Mouse (Mus musculus): ENCODE measurements around the gene Map2k3. TPM values are rescaled to one million over a fixed set of nuclear protein-coding genes. Genes with fewer than 3 reads are reported as not detected.
A peak's percentile ranks its signal among the peaks of the same experiment; 100 is the strongest.

The Map2k3 gene
- polyA plus RNA-seq, 1 experiment from 2014 or later: 31.5 TPM

- Histone ChIP-seq H3K9ac (no peak overlapping the region), H3K27ac (replicated peaks) (peak overlapping the region; percentile 49; the same call in 1 of the 2 replicates), H3K4me3 (no peak overlapping the region), H3K4me1 (replicated peaks) (no peaks in the 10 kb centered on the region; the same call in 1 of the 2 replicates), H3K27me3 (no peaks in the 10 kb centered on the region), H3K36me3 (no peaks in the 10 kb centered on the region), H3K4me2 (no peak overlapping the region), H3K9me3 (peaks cover 4% of the 10 kb centered on the region; the same call in 1 of the 2 replicates)
- ATAC-seq (ENCODE audit: low FRiP score, low read depth): 0 out of 2 replicates have a peak, but pooled peaks have one; percentile 66
- 48% methylated on average over 6 of the region's 6 CpGs for WGBS
Observed at GRCm38 (mm10) chr11:60966974-60967373, 35.1 kb downstream of the Map2k3 start.

DNA sequence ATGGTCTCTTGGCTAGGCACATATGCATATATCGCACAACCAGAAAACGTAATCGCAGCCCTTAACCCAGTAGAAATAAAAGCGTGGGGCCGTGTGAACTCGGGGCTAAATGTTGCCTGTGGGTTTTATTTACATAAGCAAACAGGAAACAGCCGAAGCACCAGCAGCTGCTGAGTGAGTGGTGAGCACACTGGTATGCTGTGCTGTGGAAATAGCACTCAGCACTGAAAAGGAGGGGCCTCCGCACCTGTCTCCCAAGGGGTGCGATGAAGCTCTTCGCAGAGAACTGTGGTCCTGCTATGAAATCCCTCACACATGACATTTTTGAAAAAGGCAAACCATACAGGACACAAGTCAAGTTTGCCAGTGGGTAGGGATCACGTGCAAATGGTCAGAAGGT, 43.3 kb downstream of the Map2k3 start:
- no peak overlapping the region for H3K9ac ChIP-seq
- no peaks in the 10 kb centered on the region for H3K4me1 ChIP-seq (replicated peaks)
- H3K36me3 ChIP-seq: no peaks in the 10 kb centered on the region
- ATAC-seq (ENCODE audit: low FRiP score, low read depth): no peak
- WGBS: 84% methylated on average over 11 of the region's 11 CpGs
- H3K9me3 ChIP-seq: no peaks in the 10 kb centered on the region
- H3K27me3 ChIP-seq: no peaks in the 10 kb centered on the region
- no peak overlapping the region for H3K4me2 ChIP-seq
- H3K4me3 ChIP-seq: no peak overlapping the region
- H3K27ac ChIP-seq (replicated peaks): no peak overlapping the region

DNA sequence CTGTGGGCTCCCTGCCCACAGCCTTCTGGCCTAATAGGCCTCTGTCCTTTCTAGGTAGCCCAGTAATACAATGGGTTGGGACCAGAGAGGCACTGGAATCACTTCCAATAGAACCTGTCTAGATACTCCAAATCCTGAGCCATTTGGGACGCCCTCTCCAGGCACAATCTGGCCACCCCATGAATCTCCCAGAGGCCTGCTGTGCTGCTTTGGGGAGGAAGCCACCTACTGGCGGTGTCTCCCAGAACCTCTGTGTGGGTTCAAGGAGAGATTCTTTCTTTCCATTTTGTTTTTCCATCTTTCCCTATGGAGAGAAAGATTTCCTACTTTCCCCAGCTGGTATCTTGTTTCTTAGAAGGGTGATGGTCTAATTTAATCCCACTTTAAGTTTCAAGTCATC, 44.4 kb downstream of the Map2k3 start:
- WGBS: 79% methylated on average over 2 of the region's 2 CpGs
- no peaks in the 10 kb centered on the region for H3K4me1 ChIP-seq (replicated peaks)
- no peak overlapping the region for H3K27ac ChIP-seq (replicated peaks)
- no peak overlapping the region for H3K9ac ChIP-seq
- no peaks in the 10 kb centered on the region for H3K36me3 ChIP-seq
- no peak overlapping the region for H3K4me3 ChIP-seq
- no peak for ATAC-seq (ENCODE audit: low FRiP score, low read depth)
- no peaks in the 10 kb centered on the region for H3K27me3 ChIP-seq
- H3K9me3 ChIP-seq: no peaks in the 10 kb centered on the region
- H3K4me2 ChIP-seq: no peak overlapping the region

GRCm38 (mm10) chr11:60976742-60977141, 44.9 kb downstream of the Map2k3 start:
- no peak overlapping the region for H3K4me3 ChIP-seq
- no peak overlapping the region for H3K4me2 ChIP-seq
- H3K9me3 ChIP-seq: no peaks in the 10 kb centered on the region
- no peak for ATAC-seq (ENCODE audit: low FRiP score, low read depth)
- WGBS: 12% methylated on average over 7 of the region's 8 CpGs
- H3K4me1 ChIP-seq (replicated peaks): no peaks in the 10 kb centered on the region
- no peak overlapping the region for H3K27ac ChIP-seq (replicated peaks)
- no peaks in the 10 kb centered on the region for H3K36me3 ChIP-seq
- no peak overlapping the region for H3K9ac ChIP-seq
- no peaks in the 10 kb centered on the region for H3K27me3 ChIP-seq

DNA sequence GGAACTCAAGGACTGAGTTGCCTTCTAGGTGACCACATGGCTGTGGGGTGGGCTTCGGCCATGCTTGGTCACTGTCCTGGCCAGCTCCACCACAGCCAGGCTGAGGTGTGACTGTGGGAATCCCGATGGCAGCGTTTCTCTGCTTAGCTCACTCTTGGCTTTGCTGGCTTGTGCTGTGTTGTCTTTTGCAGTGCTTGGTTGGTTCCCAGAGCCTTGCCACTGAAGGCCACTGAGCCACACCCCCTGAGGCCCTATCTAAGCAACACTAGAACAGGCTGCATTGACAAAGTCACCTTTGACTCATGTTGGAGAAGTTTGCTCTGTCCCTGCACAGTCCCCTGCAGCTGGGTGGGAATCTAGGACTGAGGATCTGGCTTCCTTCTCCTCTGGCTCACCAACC, 45.3 kb downstream of the Map2k3 start:
- H3K9me3 ChIP-seq: no peaks in the 10 kb centered on the region
- ATAC-seq (ENCODE audit: low FRiP score, low read depth): no peak
- no peak overlapping the region for H3K4me3 ChIP-seq
- no peak overlapping the region for H3K4me2 ChIP-seq
- H3K4me1 ChIP-seq (replicated peaks): no peaks in the 10 kb centered on the region
- 44% methylated on average over 3 of the region's 3 CpGs for WGBS
- H3K27ac ChIP-seq (replicated peaks): no peak overlapping the region
- H3K36me3 ChIP-seq: no peaks in the 10 kb centered on the region
- no peaks in the 10 kb centered on the region for H3K27me3 ChIP-seq
- H3K9ac ChIP-seq: no peak overlapping the region

DNA sequence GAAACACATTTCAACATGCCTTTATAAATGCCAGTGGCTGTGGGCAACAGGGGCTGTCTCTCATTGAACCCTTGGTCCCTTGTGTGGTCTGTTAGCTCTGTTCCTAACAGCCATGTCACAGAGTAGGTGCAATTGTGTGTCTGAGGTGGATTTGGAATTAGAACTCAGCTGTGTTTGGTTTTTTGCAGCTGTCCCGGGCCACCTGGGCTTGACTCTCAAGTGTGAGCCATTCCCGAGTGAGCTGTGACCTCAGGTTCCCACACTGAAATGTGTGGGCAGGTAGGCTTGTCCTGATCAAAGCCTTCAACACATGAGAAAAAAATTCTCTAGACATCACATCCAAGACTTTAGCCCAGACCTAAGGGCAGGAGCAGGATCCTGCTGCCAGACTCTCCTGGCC, 46.8 kb downstream of the Map2k3 start:
- Histone ChIP-seq H3K4me2 (no peak overlapping the region), H3K9me3 (no peaks in the 10 kb centered on the region), H3K36me3 (no peaks in the 10 kb centered on the region), H3K27ac (replicated peaks) (no peak overlapping the region), H3K4me1 (replicated peaks) (no peaks in the 10 kb centered on the region), H3K9ac (no peak overlapping the region), H3K4me3 (no peak overlapping the region), H3K27me3 (no peaks in the 10 kb centered on the region)
- 92% methylated on average over 2 of the region's 2 CpGs for WGBS
- ATAC-seq (ENCODE audit: low FRiP score, low read depth): no peak

GRCm38 (mm10) chr11:60979788-60980187, 48.0 kb downstream of the Map2k3 start:
- H3K27me3 ChIP-seq: no peaks in the 10 kb centered on the region
- H3K27ac ChIP-seq (replicated peaks): no peak overlapping the region
- no peaks in the 10 kb centered on the region for H3K36me3 ChIP-seq
- no peak overlapping the region for H3K9ac ChIP-seq
- no peak overlapping the region for H3K4me2 ChIP-seq
- H3K4me1 ChIP-seq (replicated peaks): no peaks in the 10 kb centered on the region
- 89% methylated on average over 5 of the region's 5 CpGs for WGBS
- H3K9me3 ChIP-seq: no peaks in the 10 kb centered on the region
- ATAC-seq (ENCODE audit: low FRiP score, low read depth): no peak
- no peak overlapping the region for H3K4me3 ChIP-seq

DNA sequence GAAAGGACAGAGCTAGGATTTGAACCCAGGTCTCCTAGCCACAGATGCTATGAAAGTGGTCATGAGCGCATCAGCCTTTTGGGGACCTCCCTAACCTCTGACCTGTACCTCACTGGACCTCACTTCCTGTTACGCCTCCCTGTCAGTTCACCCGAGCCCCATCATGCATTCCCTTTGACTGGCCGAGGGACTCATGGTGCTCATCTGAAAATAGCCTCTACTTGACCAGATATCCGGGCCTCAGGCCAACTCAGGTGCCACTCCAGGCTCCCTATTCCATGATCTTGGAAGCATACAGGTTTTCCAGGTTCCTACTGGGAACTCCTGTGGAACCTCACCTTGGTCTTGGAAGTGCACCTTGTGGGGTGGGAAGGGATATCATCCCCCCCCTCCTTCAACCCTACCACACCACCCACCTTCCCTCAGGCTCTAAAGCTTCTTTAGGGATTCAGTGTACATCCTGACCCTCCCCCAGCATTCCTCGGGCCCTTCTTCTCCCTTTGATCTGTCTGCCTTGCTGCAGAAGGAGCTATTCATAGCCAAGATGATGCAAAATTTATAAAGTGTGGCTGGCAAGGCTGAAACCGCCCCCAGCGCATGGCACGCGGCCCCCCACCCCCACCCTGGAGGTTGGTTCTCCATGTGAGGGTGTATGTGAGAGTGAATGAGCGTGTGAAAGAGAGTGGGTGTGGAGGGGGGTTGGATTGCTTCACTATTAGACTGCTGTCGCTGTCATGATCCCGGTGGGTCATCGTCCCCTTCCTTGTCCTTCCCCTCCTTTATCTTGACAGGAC, 50.1 kb downstream of the Map2k3 start:
- H3K36me3 ChIP-seq: no peaks in the 10 kb centered on the region
- ATAC-seq (ENCODE audit: low FRiP score, low read depth): no peak
- H3K27me3 ChIP-seq: no peaks in the 10 kb centered on the region
- H3K4me3 ChIP-seq: no peak overlapping the region
- H3K27ac ChIP-seq (replicated peaks): no peak overlapping the region
- no peaks in the 10 kb centered on the region for H3K4me1 ChIP-seq (replicated peaks)
- no peak overlapping the region for H3K9ac ChIP-seq
- H3K9me3 ChIP-seq: no peaks in the 10 kb centered on the region
- 73% methylated on average over 14 of the region's 14 CpGs for WGBS
- H3K4me2 ChIP-seq: no peak overlapping the region

- H3K9ac ChIP-seq: no peak overlapping the region
- no peaks in the 10 kb centered on the region for H3K4me1 ChIP-seq (replicated peaks)
- H3K4me3 ChIP-seq: no peak overlapping the region
- WGBS: 60% methylated on average over 13 of the region's 13 CpGs
- no peak overlapping the region for H3K4me2 ChIP-seq
- H3K36me3 ChIP-seq: no peaks in the 10 kb centered on the region
- H3K27ac ChIP-seq (replicated peaks): no peak overlapping the region
- H3K27me3 ChIP-seq: no peaks in the 10 kb centered on the region
- H3K9me3 ChIP-seq: no peaks in the 10 kb centered on the region
- peak; percentile 81 for ATAC-seq (ENCODE audit: low FRiP score, low read depth)
Observed at GRCm38 (mm10) chr11:60984912-60985558, 53.2 kb downstream of the Map2k3 start.

GRCm38 (mm10) chr11:60990428-60990827, 58.6 kb downstream of the Map2k3 start:
- 83% methylated on average over 3 of the region's 3 CpGs for WGBS

More at GRCm38 (mm10) chr11:60990428-60990827, 58.6 kb downstream of the Map2k3 start:
- no peaks in the 10 kb centered on the region for H3K36me3 ChIP-seq
- H3K4me3 ChIP-seq: no peak overlapping the region
- no peak overlapping the region for H3K4me2 ChIP-seq
- ATAC-seq (ENCODE audit: low FRiP score, low read depth): no peak
- H3K9ac ChIP-seq: no peak overlapping the region
- no peaks in the 10 kb centered on the region for H3K4me1 ChIP-seq (replicated peaks)
- H3K27me3 ChIP-seq: no peaks in the 10 kb centered on the region
- no peak overlapping the region for H3K27ac ChIP-seq (replicated peaks)
- H3K9me3 ChIP-seq: no peaks in the 10 kb centered on the region
